Mouse (Mus musculus): ENCODE results near the gene Nsun3. TPM values are rescaled to one million over a fixed set of nuclear protein-coding genes. Genes with fewer than 3 reads are reported as not detected.

Gene Nsun3
- total and polyA plus RNA-seq, 2 experiments from 2014 or later: 10.0 to 10.5 TPM

DNA sequence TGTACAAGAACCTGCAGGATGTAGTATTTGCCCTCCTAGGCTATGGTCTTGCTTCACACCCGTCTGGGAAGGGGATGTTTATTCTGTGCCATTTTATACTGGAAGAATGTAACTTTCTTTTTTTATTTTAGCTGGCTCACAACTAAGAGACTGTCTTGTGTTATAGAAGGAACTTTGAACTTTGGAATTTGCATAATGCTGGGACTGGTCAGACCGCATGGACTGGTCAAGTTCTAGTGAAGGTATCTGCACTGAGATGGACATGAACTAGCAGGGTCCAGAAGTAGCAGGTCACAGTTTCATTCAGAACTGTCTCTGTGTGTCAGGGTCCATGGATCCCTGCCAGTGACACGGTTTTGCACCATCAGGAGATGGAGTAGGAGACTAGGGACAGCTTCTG lies 13.2 kb upstream of the Nsun3 start:
- DNase-seq (ENCODE audit: low spot score): no peak
- no peaks in the 10 kb centered on the region for H3K9me3 ChIP-seq (ENCODE audit: low read length)
- no peak overlapping the region for H3K9ac ChIP-seq (replicated peaks; ENCODE audit: low read length, poor library complexity, severe bottlenecking)
- no peak for TF ChIP-seq CTCF (IDR thresholded peaks at IDR 0.05)
- H3K4me1 ChIP-seq (ENCODE audit: insufficient read depth, low read length): no peaks in the 10 kb centered on the region
- no peak overlapping the region for H3K4me2 ChIP-seq (ENCODE audit: low read depth, low read length, poor library complexity, severe bottlenecking)
- no peaks in the 10 kb centered on the region for H3K27me3 ChIP-seq (ENCODE audit: insufficient read depth, low read length)
- H3K4me3 ChIP-seq (ENCODE audit: low read depth, low read length): no peak overlapping the region
- ATAC-seq (ENCODE audit: low FRiP score): no peak
- WGBS: 93% methylated on average over 3 of the region's 3 CpGs
- H3K36me3 ChIP-seq (ENCODE audit: insufficient read depth, low read length): peaks cover 22% of the 10 kb centered on the region
- no peak overlapping the region for H3K27ac ChIP-seq (ENCODE audit: low read depth, low read length)

GRCm38 (mm10) chr16:62799426-62799825 lies 12.8 kb upstream of the Nsun3 start:
- ATAC-seq (ENCODE audit: low FRiP score): no peak

GRCm38 (mm10) chr16:62798808-62799207 lies 12.2 kb upstream of the Nsun3 start:
- Histone ChIP-seq H3K27me3 (ENCODE audit: insufficient read depth, low read length) (no peaks in the 10 kb centered on the region), H3K4me3 (ENCODE audit: low read depth, low read length) (no peak overlapping the region), H3K9ac (replicated peaks; ENCODE audit: low read length, poor library complexity, severe bottlenecking) (no peak overlapping the region), H3K4me2 (ENCODE audit: low read depth, low read length, poor library complexity, severe bottlenecking) (no peak overlapping the region), H3K9me3 (ENCODE audit: low read length) (no peaks in the 10 kb centered on the region), H3K27ac (ENCODE audit: low read depth, low read length) (no peak overlapping the region), H3K4me1 (ENCODE audit: insufficient read depth, low read length) (no peaks in the 10 kb centered on the region), H3K36me3 (ENCODE audit: insufficient read depth, low read length) (peaks cover 22% of the 10 kb centered on the region)
- TF ChIP-seq CTCF (IDR thresholded peaks at IDR 0.05): no peak
- no peak for DNase-seq (ENCODE audit: low spot score)
- ATAC-seq (ENCODE audit: low FRiP score): no peak
- 94% methylated on average over 3 of the region's 3 CpGs for WGBS

More at GRCm38 (mm10) chr16:62799426-62799825, 12.8 kb upstream of the Nsun3 start:
- WGBS: 84% methylated on average over 4 of the region's 4 CpGs
- Histone ChIP-seq H3K27ac (ENCODE audit: low read depth, low read length) (no peak overlapping the region), H3K4me1 (ENCODE audit: insufficient read depth, low read length) (no peaks in the 10 kb centered on the region), H3K4me3 (ENCODE audit: low read depth, low read length) (no peak overlapping the region), H3K4me2 (ENCODE audit: low read depth, low read length, poor library complexity, severe bottlenecking) (no peak overlapping the region), H3K9me3 (ENCODE audit: low read length) (no peaks in the 10 kb centered on the region), H3K27me3 (ENCODE audit: insufficient read depth, low read length) (no peaks in the 10 kb centered on the region), H3K9ac (replicated peaks; ENCODE audit: low read length, poor library complexity, severe bottlenecking) (no peak overlapping the region), H3K36me3 (ENCODE audit: insufficient read depth, low read length) (peaks cover 22% of the 10 kb centered on the region)
- DNase-seq (ENCODE audit: low spot score): no peak
- TF ChIP-seq CTCF (IDR thresholded peaks at IDR 0.05): no peak

DNA sequence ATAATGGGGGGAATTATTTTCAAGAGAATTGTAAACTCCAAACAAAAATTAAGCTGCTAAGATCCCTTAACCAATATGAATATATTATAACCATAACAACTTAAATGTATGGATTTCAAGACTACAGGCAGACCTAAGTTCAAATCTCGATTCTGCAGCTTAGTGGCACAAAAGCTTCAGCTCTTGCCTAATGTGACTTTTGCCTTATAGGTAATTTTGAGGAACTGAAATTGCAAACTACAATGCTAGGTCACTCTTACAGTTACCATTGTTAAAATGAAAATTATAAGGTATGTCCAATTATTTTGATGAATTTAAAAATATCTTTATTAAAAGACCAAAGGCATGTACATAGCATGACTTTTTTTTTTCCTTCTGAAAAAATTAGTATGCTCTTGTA lies 10.0 kb upstream of the Nsun3 start:
- Histone ChIP-seq H3K9me3 (ENCODE audit: low read length) (no peaks in the 10 kb centered on the region), H3K4me1 (ENCODE audit: insufficient read depth, low read length) (no peaks in the 10 kb centered on the region), H3K27ac (ENCODE audit: low read depth, low read length) (no peak overlapping the region), H3K27me3 (ENCODE audit: insufficient read depth, low read length) (no peaks in the 10 kb centered on the region), H3K9ac (replicated peaks; ENCODE audit: low read length, poor library complexity, severe bottlenecking) (no peak overlapping the region), H3K36me3 (ENCODE audit: insufficient read depth, low read length) (peaks cover 14% of the 10 kb centered on the region), H3K4me2 (ENCODE audit: low read depth, low read length, poor library complexity, severe bottlenecking) (no peak overlapping the region), H3K4me3 (ENCODE audit: low read depth, low read length) (no peak overlapping the region)
- TF ChIP-seq CTCF (IDR thresholded peaks at IDR 0.05): no peak
- DNase-seq (ENCODE audit: low spot score) (no peak), ATAC-seq (ENCODE audit: low FRiP score) (no peak)
- WGBS: 87% methylated on average over 1 of the region's 1 CpGs

GRCm38 (mm10) chr16:62782229-62782628 lies 4.4 kb downstream of the Nsun3 start:
- Histone ChIP-seq H3K9me3 (ENCODE audit: low read length) (no peaks in the 10 kb centered on the region), H3K27me3 (ENCODE audit: insufficient read depth, low read length) (no peaks in the 10 kb centered on the region), H3K36me3 (ENCODE audit: insufficient read depth, low read length) (no peaks in the 10 kb centered on the region), H3K9ac (replicated peaks; ENCODE audit: low read length, poor library complexity, severe bottlenecking) (no peak overlapping the region), H3K4me2 (ENCODE audit: low read depth, low read length, poor library complexity, severe bottlenecking) (no peak overlapping the region), H3K4me1 (ENCODE audit: insufficient read depth, low read length) (peaks cover under 1% of the 10 kb centered on the region; the same call in 1 of the 2 replicates), H3K27ac (ENCODE audit: low read depth, low read length) (no peak overlapping the region), H3K4me3 (ENCODE audit: low read depth, low read length) (no peak overlapping the region)
- WGBS: 62% methylated on average over 5 of the region's 5 CpGs
- ATAC-seq (ENCODE audit: low FRiP score): no peak
- peak; percentile 53 for TF ChIP-seq CTCF (IDR thresholded peaks at IDR 0.05)
- no peak for DNase-seq (ENCODE audit: low spot score)

DNA sequence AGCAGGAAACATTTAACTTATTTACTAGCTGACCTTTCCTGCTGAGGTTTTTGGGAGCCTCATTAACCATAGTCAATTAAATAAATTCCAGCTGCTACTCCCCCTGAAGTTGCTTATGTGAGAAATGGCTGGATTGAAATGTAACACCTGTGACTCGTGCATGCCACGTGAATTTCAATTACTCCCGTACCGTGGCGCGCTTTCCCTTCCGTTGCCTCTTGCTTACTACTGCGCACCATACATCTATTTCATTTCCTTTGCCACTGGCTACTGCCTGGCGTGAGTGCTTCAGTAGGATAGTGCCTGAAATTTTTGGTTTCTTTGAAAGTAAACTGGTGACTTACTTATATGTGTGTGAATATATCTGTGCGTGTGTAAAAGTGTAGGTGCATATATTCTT lies 8.3 kb downstream of the Nsun3 start:
- TF ChIP-seq CTCF (IDR thresholded peaks at IDR 0.05): no peak
- 82% methylated on average over 10 of the region's 10 CpGs for WGBS
- no peak for DNase-seq (ENCODE audit: low spot score)
- Histone ChIP-seq H3K9me3 (ENCODE audit: low read length) (no peaks in the 10 kb centered on the region), H3K9ac (replicated peaks; ENCODE audit: low read length, poor library complexity, severe bottlenecking) (no peak overlapping the region), H3K36me3 (ENCODE audit: insufficient read depth, low read length) (peaks cover 5% of the 10 kb centered on the region), H3K4me3 (ENCODE audit: low read depth, low read length) (no peak overlapping the region), H3K27ac (ENCODE audit: low read depth, low read length) (no peak overlapping the region), H3K27me3 (ENCODE audit: insufficient read depth, low read length) (no peaks in the 10 kb centered on the region), H3K4me2 (ENCODE audit: low read depth, low read length, poor library complexity, severe bottlenecking) (no peak overlapping the region), H3K4me1 (ENCODE audit: insufficient read depth, low read length) (no peaks in the 10 kb centered on the region)
- no peak for ATAC-seq (ENCODE audit: low FRiP score)

All from midbrain, postnatal 0 days (tissue).